In genomic region chr5:111442151-111442871, GRCm38 (mm10) we compare ENCODE assay signal across 24 mouse cellular contexts. TPM values are rescaled to one million over a fixed set of nuclear protein-coding genes. Genes with fewer than 3 reads are reported as not detected.
DNase-seq lines count a peak whose midpoint lies in the region; ATAC-seq and TF ChIP-seq lines count a peak whose summit lies in the region.
"Had no signal": no experiment of that assay in that cellular context is flagged by ENCODE, and none has a peak within 500 bp of the region (broad histone marks: within the 10 kb centered on the region; RNA-seq: fewer than 3 reads in every experiment).

No protein-coding gene starts in this region.

- peaks cover 84% of the 10 kb centered on the region for H3K36me3 ChIP-seq in forebrain, embryonic 13.5 days (ENCODE audit: poor library complexity, severe bottlenecking)
- no peaks in the 10 kb centered on the region for H3K36me3 ChIP-seq in forebrain, embryonic 16.5 days (ENCODE audit: control insufficient read depth, insufficient read depth)
- H3K36me3 ChIP-seq in midbrain, embryonic 13.5 days, result peaks cover 48% of the 10 kb centered on the region
- H3K36me3 ChIP-seq in stomach, postnatal 0 days (ENCODE audit: control insufficient read depth, insufficient read depth, low read length), result no peaks in the 10 kb centered on the region; the same call in 1 of the 2 replicates
- H3K36me3 ChIP-seq: G1E; hindbrain, embryonic 15.5 days had no signal

- H3K9me3 ChIP-seq in forebrain, embryonic 13.5 days (replicated peaks), result no peaks in the 10 kb centered on the region
- H3K9me3 ChIP-seq in forebrain, embryonic 16.5 days (ENCODE audit: control insufficient read depth, low read length), result no peaks in the 10 kb centered on the region
- H3K9me3 ChIP-seq in midbrain, embryonic 13.5 days, result no peaks in the 10 kb centered on the region
- H3K9me3 ChIP-seq in stomach, postnatal 0 days (ENCODE audit: control insufficient read depth, low read length), result no peaks in the 10 kb centered on the region
- H3K9me3 ChIP-seq: embryonic facial prominence, embryonic 15.5 days; heart, embryonic 12.5 days; hindbrain, embryonic 15.5 days; limb, embryonic 15.5 days had no signal

- no peak overlapping the region for H3K4me2 ChIP-seq in forebrain, embryonic 13.5 days
- H3K4me2 ChIP-seq in forebrain, embryonic 16.5 days (ENCODE audit: low read length), result no peak overlapping the region
- no peak overlapping the region for H3K4me2 ChIP-seq in midbrain, embryonic 13.5 days (replicated peaks)
- no peak overlapping the region for H3K4me2 ChIP-seq in stomach, postnatal 0 days (replicated peaks; ENCODE audit: low read depth)
- H3K4me2 ChIP-seq: embryonic facial prominence, embryonic 15.5 days; heart, embryonic 12.5 days; hindbrain, embryonic 15.5 days; limb, embryonic 15.5 days had no signal

- H3K27ac ChIP-seq in forebrain, embryonic 13.5 days, result 0 out of 2 replicates have a peak overlapping the region, but pooled peaks have one; percentile 32
- H3K27ac ChIP-seq in forebrain, embryonic 16.5 days (ENCODE audit: low read length), result no peak overlapping the region
- peak overlapping the region; percentile 22; the same call in 1 of the 2 replicates for H3K27ac ChIP-seq in midbrain, embryonic 13.5 days
- no peak overlapping the region for H3K27ac ChIP-seq in stomach, postnatal 0 days (replicated peaks)
- H3K27ac ChIP-seq: embryonic facial prominence, embryonic 15.5 days; hindbrain, embryonic 15.5 days; layer of hippocampus, adult 2 months; limb, embryonic 15.5 days had no signal

- H3K4me3 ChIP-seq in forebrain, embryonic 13.5 days, result no peak overlapping the region
- no peak overlapping the region for H3K4me3 ChIP-seq in forebrain, embryonic 16.5 days (replicated peaks; ENCODE audit: low read length)
- no peak overlapping the region for H3K4me3 ChIP-seq in midbrain, embryonic 13.5 days (replicated peaks)
- H3K4me3 ChIP-seq in stomach, postnatal 0 days (ENCODE audit: low read depth, low read length), result no peak overlapping the region
- H3K4me3 ChIP-seq: embryonic facial prominence, embryonic 15.5 days; heart, embryonic 12.5 days; hindbrain, embryonic 15.5 days; layer of hippocampus, adult 2 months; limb, embryonic 15.5 days had no signal

- TF ChIP-seq EP300 in stomach, postnatal 0 days (optimal IDR thresholded peaks at IDR 0.05), result no peak

- H3K4me1 ChIP-seq in forebrain, embryonic 13.5 days, result peaks cover 66% of the 10 kb centered on the region
- H3K4me1 ChIP-seq in forebrain, embryonic 16.5 days (replicated peaks; ENCODE audit: control insufficient read depth, insufficient read depth, low read length), result peaks cover 43% of the 10 kb centered on the region
- peaks cover 85% of the 10 kb centered on the region for H3K4me1 ChIP-seq in midbrain, embryonic 13.5 days (replicated peaks)
- no peaks in the 10 kb centered on the region for H3K4me1 ChIP-seq in stomach, postnatal 0 days (replicated peaks; ENCODE audit: control insufficient read depth, insufficient read depth)

- H3K27me3 ChIP-seq in forebrain, embryonic 13.5 days, result no peaks in the 10 kb centered on the region
- H3K27me3 ChIP-seq in forebrain, embryonic 16.5 days (replicated peaks; ENCODE audit: control insufficient read depth, insufficient read depth, low read length), result no peaks in the 10 kb centered on the region
- no peaks in the 10 kb centered on the region for H3K27me3 ChIP-seq in midbrain, embryonic 13.5 days
- no peaks in the 10 kb centered on the region for H3K27me3 ChIP-seq in stomach, postnatal 0 days (ENCODE audit: control insufficient read depth, insufficient read depth, low read length)
- H3K27me3 ChIP-seq: embryonic facial prominence, embryonic 15.5 days; heart, embryonic 12.5 days; hindbrain, embryonic 15.5 days; limb, embryonic 15.5 days had no signal

- H3K9ac ChIP-seq in forebrain, embryonic 13.5 days, result no peak overlapping the region
- H3K9ac ChIP-seq in forebrain, embryonic 16.5 days (replicated peaks; ENCODE audit: low read depth, low read length), result no peak overlapping the region
- no peak overlapping the region for H3K9ac ChIP-seq in midbrain, embryonic 13.5 days (replicated peaks)
- no peak overlapping the region for H3K9ac ChIP-seq in stomach, postnatal 0 days (ENCODE audit: low read length)
- H3K9ac ChIP-seq: embryonic facial prominence, embryonic 15.5 days; heart, embryonic 12.5 days; hindbrain, embryonic 15.5 days; limb, embryonic 15.5 days had no signal

- WGBS in forebrain, embryonic 13.5 days, result 76% methylated on average over 11 of the region's 11 CpGs
- WGBS in forebrain, embryonic 16.5 days, result 76% methylated on average over 11 of the region's 11 CpGs
- 71% methylated on average over 11 of the region's 11 CpGs for WGBS in midbrain, embryonic 13.5 days
- 70% methylated on average over 11 of the region's 11 CpGs for WGBS in stomach, postnatal 0 days

- no peak for ATAC-seq in forebrain, embryonic 13.5 days
- ATAC-seq in forebrain, embryonic 16.5 days, result no peak
- ATAC-seq in midbrain, embryonic 13.5 days, result no peak
- no peak for ATAC-seq in stomach, postnatal 0 days (ENCODE audit: low FRiP score, low TSS enrichment)
- ATAC-seq: CD4-positive, CD25-positive, alpha-beta regulatory T cell, adult 4 months; intestine, postnatal 0 days had no signal

- TF ChIP-seq CTCF in stomach, postnatal 0 days (IDR thresholded peaks at IDR 0.05; ENCODE audit: low read depth), result no peak

- peak; percentile 71 for DNase-seq in kidney, adult 9 months
- DNase-seq in kidney, adult 18-20 months, result no peak
- DNase-seq in ES-CJ7 (ENCODE audit: low read depth, low spot score), result peak; percentile 45
- no peak for DNase-seq in stomach, postnatal 0 days (ENCODE audit: low spot score)
- no peak for DNase-seq in heart, adult 8-10 months (ENCODE audit: low spot score)
- DNase-seq: adrenal gland, postnatal 36 days; cerebellum, adult 18-20 months; cerebellum, postnatal 36 days; heart, postnatal 14 days; kidney, postnatal 10 days; lung, adult 2 months; thymus, adult 2 months had no signal

RNA-seq across cellular contexts. Expression of gene Mn1, which starts 25.1 kb away (rescaled TPM):
- 81.0 and 89.3 TPM in 2 replicates for polyA plus RNA-seq in forebrain, embryonic 13.5 days (2015; fragmentation: Nextera tagmentation; extraction: Ambion mirVana)
- polyA plus RNA-seq in forebrain, embryonic 16.5 days (2015; fragmentation: Nextera tagmentation; extraction: Ambion mirVana), result 99.6 and 106 TPM in 2 replicates
- polyA plus RNA-seq in midbrain, embryonic 13.5 days (2015; fragmentation: Nextera tagmentation; extraction: Ambion mirVana), result 60.2 and 73.1 TPM in 2 replicates
- polyA plus RNA-seq in stomach, postnatal 0 days (2015; fragmentation: Nextera tagmentation; extraction: Ambion mirVana), result 4.9 and 5.6 TPM in 2 replicates
- 10 to 100 TPM; 13.9 to 21.6 (median 19.8) TPM for total RNA-seq in heart, adult 8-10 months (2022)
- total RNA-seq: monocyte, adult 5-6 weeks had no signal
- polyA plus RNA-seq: CD4-positive, CD25-positive, alpha-beta regulatory T cell, adult 4 months; G1E had no signal

Comparison
In these comparisons a context has a peak if more than half of its experiments do, and no peak if none do; other contexts are left out.
1. H3K27ac ChIP-seq: peak in forebrain, embryonic 13.5 days (single experiment) and midbrain, embryonic 13.5 days (single experiment); none in forebrain, embryonic 16.5 days (single experiment) and stomach, postnatal 0 days (single experiment).
2. DNase-seq: peak in kidney, adult 9 months (single experiment) and ES-CJ7 (single experiment); none in kidney, adult 18-20 months (single experiment), stomach, postnatal 0 days (single experiment) and heart, adult 8-10 months (single experiment).